Mouse (Mus musculus) thymus, adult 2 months (tissue): ENCODE data around the gene Hoxa10.

Experiments
- CTCF ChIP-seq: fragments of 200-500 bp; IDR thresholded peaks from 2 replicates; pipeline ENCODE4 v1.5.1; 2012; ENCODE audit warnings: mild to moderate bottlenecking, control low read depth, low read length, moderate library complexity, borderline replicate concordance; ENCODE audit not compliant: control insufficient read depth, poor library complexity, insufficient read depth; ENCODE audit errors: extremely low read depth
- POLR2A ChIP-seq: fragments of 200-500 bp; IDR thresholded peaks from 2 replicates; pipeline ENCODE4 v1.6.1; 2012; ENCODE audit warnings: mild to moderate bottlenecking, low read length, control low read depth, moderate library complexity; ENCODE audit not compliant: control insufficient read depth, poor library complexity, insufficient read depth; ENCODE audit errors: extremely low read depth

DNA sequence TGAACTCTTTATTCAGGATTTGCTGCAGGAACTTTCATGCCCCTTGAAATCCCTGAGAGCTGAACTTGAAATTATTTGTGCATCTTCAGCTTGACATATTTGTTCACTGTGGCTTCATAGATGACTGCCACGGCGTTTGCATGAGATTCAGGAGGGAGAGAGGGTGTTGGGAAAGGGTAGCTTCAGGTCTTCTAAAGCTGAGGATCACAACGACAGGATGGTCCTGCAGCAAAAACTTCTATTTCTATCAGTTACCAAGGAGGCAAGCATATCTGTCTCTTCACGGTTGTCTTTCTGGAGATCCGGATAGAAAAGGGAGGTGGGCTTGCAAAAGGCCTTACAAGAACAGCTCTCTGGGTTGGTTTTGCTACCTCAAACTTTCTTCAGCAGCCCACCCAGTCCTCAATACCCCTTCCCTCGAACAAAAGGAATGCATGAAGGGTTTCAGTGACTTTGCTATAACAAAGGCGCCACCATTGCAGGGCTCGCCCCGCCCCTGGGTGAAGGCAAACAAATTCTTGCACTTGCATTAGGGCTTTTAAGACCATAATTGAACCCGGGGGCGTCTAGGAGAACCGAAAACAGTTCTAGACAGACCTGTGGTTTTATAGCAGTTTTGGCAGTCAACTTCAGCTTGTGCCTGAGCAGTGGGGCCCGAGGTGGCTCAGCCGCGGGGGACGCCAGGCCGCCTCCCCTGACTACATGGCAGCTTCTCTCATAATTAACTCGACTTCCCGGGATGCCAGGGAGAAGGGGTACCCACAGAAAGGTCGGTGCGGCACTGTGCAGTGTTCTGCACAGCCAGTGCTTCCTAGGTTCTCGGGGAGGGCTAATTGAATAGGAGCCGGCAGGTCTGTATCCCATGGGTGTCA lies 7.3 kb upstream of the Hoxa10 start:
- TF ChIP-seq POLR2A: no peak
- no peak for TF ChIP-seq CTCF
